Mouse (Mus musculus) heart, embryonic 13.5 days (tissue): Measurements from ENCODE around the gene Ncaph2. TPM values are rescaled to one million over a fixed set of nuclear protein-coding genes. Genes with fewer than 3 reads are reported as not detected.

Experiments used
- ATAC-seq: fragments of 200-750 bp; cut with Nextera tagmentation; 2 replicates; pipeline ENCODE4 v1.8.0; 2017; ENCODE audit warnings: moderate TSS enrichment; ENCODE audit not compliant: insufficient number of reproducible peaks, low FRiP score, low TSS enrichment; ENCODE audit errors: extremely low read depth
- H3K27ac ChIP-seq: fragments of 300-500 bp; sonication (generic); replicated peaks from 2 replicates; pipeline ENCODE4 v1.5.1; 2015; ENCODE audit warnings: moderate library complexity, mild to moderate bottlenecking, inconsistent platforms
- H3K27me3 ChIP-seq: fragments of 300-500 bp; sonication (generic); replicated peaks from 2 replicates; pipeline ENCODE4 v1.6.1; 2015; ENCODE audit warnings: mild to moderate bottlenecking, inconsistent platforms
- H3K36me3 ChIP-seq: fragments of 300-500 bp; sonication (generic); 2 replicates; pipeline ENCODE4 v1.6.1; 2015; ENCODE audit warnings: mild to moderate bottlenecking, inconsistent platforms
- H3K4me1 ChIP-seq: fragments of 300-500 bp; sonication (generic); 2 replicates; pipeline ENCODE4 v1.6.1; 2015; ENCODE audit warnings: inconsistent platforms
- H3K4me2 ChIP-seq: fragments of 300-500 bp; sonication (generic); 2 replicates; pipeline ENCODE4 v1.6.1; 2015; ENCODE audit warnings: inconsistent platforms, mild to moderate bottlenecking, moderate library complexity
- H3K4me3 ChIP-seq: fragments of 300-500 bp; sonication (generic); 2 replicates; pipeline ENCODE4 v1.5.1; 2015; ENCODE audit warnings: moderate library complexity, mild to moderate bottlenecking, inconsistent platforms
- H3K9ac ChIP-seq: fragments of 300-500 bp; sonication (generic); 2 replicates; pipeline ENCODE4 v1.6.1; 2015; ENCODE audit warnings: inconsistent platforms, mild to moderate bottlenecking, moderate library complexity
- H3K9me3 ChIP-seq: fragments of 300-500 bp; sonication (generic); 2 replicates; pipeline ENCODE4 v1.6.1; 2016; ENCODE audit warnings: inconsistent platforms
- WGBS: fragments of 180-500 bp; shearing (Covaris S2); methylation state at CpG from one replicate; pipeline ENCODE4 v1.1.7; 2015; ENCODE audit warnings: mixed read lengths; 5-methylcytosine and 5-hydroxymethylcytosine counted together
- polyA plus RNA-seq: library from polyadenylated mRNA; unstranded; fragments of >200 nt; fragmentation: Nextera tagmentation; extraction: Ambion mirVana; gene quantifications from 2 replicates; pipeline ENCODE4 v1.2.1, GENCODE M21; 2015

Ncaph2 gene
- polyA plus RNA-seq, 1 experiment from 2014 or later, result 94.1 TPM

DNA sequence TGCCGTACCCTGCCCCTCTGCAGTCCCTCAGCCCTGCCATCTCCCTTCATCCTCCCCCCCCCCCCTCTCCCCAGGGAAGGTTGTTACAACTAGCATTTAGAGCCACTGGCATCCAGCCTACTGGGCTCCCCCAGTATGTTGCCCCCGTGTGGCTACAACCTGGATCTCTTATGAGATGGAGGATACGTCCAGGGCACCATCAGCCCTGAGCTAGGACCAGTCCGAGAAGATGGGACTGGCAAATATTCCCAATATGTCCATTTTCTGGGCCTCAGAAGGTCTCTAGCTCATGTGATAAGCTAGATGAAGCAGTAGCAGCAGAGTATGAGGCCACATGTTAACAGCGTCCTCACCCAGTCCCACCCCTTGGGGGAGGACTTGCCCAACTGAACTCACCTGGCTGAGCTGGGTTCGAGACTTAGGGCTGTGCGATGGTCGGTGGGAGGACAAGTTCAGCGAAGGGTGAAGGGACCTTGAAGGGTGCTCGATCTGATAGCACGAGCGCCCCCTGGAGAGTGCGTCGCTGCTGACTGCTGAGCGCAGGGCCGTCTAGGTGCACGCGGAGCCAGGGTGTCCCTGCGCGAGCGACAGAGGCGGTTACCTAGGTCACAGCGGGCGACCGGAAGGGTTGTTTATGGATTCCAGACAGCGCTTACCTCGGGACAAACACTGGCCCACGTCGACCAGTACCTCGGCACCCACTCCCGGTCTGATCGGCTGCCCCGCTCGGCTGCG lies 17.7 kb downstream of the Ncaph2 start:
- Histone ChIP-seq H3K36me3 (peaks cover 47% of the 10 kb centered on the region), H3K27me3 (peaks cover 29% of the 10 kb centered on the region), H3K4me3 (peak overlapping the region; percentile 75), H3K9ac (peak overlapping the region; percentile 88), H3K9me3 (no peaks in the 10 kb centered on the region), H3K4me2 (peak overlapping the region; percentile 90), H3K4me1 (peaks cover 30% of the 10 kb centered on the region), H3K27ac (peak overlapping the region; percentile 94)
- peak; percentile 68 for ATAC-seq
- 2% methylated on average over 35 of the region's 35 CpGs for WGBS

- ATAC-seq, result peak; percentile 47
- under 1% methylated on average over 42 of the region's 42 CpGs for WGBS
- Histone ChIP-seq H3K9ac (peak within 1 kb of the TSS; percentile 88), H3K9me3 (no peaks in the 10 kb centered on the region), H3K27ac (peak within 1 kb of the TSS; percentile 94), H3K36me3 (peaks cover 41% of the 10 kb centered on the region), H3K4me1 (peaks cover 36% of the 10 kb centered on the region), H3K4me2 (peak within 1 kb of the TSS; percentile 90), H3K4me3 (peak within 1 kb of the TSS; percentile 75), H3K27me3 (peaks cover 35% of the 10 kb centered on the region)
These were observed 18.3 kb downstream of the Ncaph2 start, which contains the start of gene Sco2 for GRCm38 (mm10) chr15:89373762-89374248. Gene Sco2 (minus strand): TSS chr15:89373846.

DNA sequence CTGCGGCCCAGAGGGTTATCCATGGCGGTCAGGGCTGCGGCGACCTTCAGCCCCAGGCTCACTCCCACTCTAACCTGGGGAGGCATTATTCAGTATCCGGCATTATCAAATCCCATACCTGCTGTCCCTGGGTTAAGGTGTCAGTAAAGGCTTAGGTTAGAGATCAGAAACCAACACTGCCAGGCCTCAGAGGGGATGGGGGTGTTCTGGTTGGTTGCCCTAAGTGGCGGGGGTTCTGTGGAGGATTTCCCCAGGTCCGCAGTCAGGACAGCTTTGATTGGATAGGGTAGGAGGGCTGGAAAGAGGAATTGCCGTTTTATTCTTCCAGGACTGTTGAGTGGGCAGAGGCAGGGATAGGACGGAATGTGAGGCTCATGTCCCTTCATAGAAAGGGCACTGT lies 18.8 kb downstream of the Ncaph2 start:
- H3K9ac ChIP-seq, result peak overlapping the region; percentile 88
- peaks cover 35% of the 10 kb centered on the region for H3K36me3 ChIP-seq
- H3K4me2 ChIP-seq, result peak overlapping the region; percentile 90
- ATAC-seq, result no peak
- H3K27me3 ChIP-seq, result peaks cover 40% of the 10 kb centered on the region
- H3K9me3 ChIP-seq, result no peaks in the 10 kb centered on the region
- H3K4me3 ChIP-seq, result peak overlapping the region; percentile 75
- H3K4me1 ChIP-seq, result peaks cover 41% of the 10 kb centered on the region
- peak overlapping the region; percentile 94 for H3K27ac ChIP-seq
- 50% methylated on average over 9 of the region's 9 CpGs for WGBS

DNA sequence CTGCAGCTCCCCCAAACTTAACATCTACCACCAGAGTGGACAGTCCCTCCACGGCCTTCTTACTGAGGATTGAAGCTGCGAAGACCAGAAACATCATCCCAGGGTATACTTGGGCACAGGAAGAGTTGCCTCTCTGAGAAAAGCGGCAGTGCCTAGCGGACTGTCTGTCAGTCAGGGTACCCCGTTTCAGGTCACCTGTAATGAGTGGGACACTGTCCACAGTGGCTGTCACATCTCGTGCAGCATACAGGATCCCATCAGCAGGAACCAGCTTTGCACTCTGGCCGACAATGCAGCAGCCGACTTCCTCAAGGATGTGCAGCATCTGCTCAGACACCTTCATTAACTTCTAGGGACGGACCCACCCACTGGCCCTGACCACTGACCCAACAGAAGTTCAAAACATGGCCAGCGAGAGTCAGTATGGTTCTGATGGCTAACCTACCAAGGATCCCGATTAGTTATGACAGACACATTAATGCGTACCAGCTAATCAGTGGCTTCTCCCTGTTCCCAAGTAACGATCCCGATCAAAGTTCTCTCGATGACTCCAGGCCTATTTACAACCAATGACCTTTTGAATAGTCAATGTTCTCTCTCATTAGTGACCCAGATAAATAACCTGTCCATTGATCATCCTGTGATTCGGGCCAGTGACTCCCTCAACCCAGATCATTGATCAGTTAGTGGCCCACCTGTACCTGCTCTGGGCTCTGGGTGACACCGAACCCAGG lies 19.4 kb downstream of the Ncaph2 start:
- no peak overlapping the region for H3K27ac ChIP-seq
- no peak overlapping the region for H3K4me3 ChIP-seq
- peaks cover 45% of the 10 kb centered on the region for H3K27me3 ChIP-seq
- ATAC-seq, result no peak
- peaks cover 45% of the 10 kb centered on the region for H3K4me1 ChIP-seq
- WGBS, result 86% methylated on average over 17 of the region's 17 CpGs
- H3K9me3 ChIP-seq, result no peaks in the 10 kb centered on the region
- peaks cover 29% of the 10 kb centered on the region for H3K36me3 ChIP-seq
- H3K4me2 ChIP-seq, result no peak overlapping the region
- no peak overlapping the region for H3K9ac ChIP-seq

DNA sequence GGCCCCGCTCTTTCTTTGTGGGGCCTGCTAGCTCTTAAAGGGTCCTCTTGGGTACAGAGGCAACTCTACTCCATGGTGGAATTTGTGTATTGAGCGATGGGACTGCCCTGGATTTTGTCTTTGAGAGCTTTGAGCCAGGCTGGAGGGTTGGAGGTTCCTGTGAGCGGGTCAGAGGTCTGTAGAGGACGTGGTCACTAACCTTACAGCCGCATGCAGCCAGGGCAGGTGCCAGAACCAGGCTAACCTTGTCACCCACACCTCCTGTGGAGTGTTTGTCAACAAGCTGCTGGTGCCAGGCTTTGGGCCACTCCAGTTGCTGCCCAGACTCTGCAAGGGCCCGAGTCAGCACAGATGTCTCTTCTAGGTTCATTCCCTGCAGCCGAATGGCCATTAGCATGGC lies 20.5 kb downstream of the Ncaph2 start:
- 73% methylated on average over 7 of the region's 7 CpGs for WGBS
- Histone ChIP-seq H3K4me3 (no peak overlapping the region), H3K9ac (no peak overlapping the region), H3K27ac (no peak overlapping the region), H3K4me2 (no peak overlapping the region), H3K9me3 (no peaks in the 10 kb centered on the region), H3K4me1 (peaks cover 45% of the 10 kb centered on the region), H3K27me3 (peaks cover 56% of the 10 kb centered on the region), H3K36me3 (peaks cover 18% of the 10 kb centered on the region)
- ATAC-seq, result no peak

GRCm38 (mm10) chr15:89376957-89377356 lies 21.4 kb downstream of the Ncaph2 start, which contains the start of gene Tymp:
Gene Tymp (minus strand): TSS chr15:89377039.
- no peaks in the 10 kb centered on the region for H3K9me3 ChIP-seq
- H3K4me1 ChIP-seq, result peaks cover 45% of the 10 kb centered on the region
- no peak for ATAC-seq
- peaks cover 9% of the 10 kb centered on the region for H3K36me3 ChIP-seq
- H3K27me3 ChIP-seq, result peaks cover 63% of the 10 kb centered on the region
- no peak within 1 kb of the TSS for H3K4me3 ChIP-seq
- 21% methylated on average over 16 of the region's 16 CpGs for WGBS
- H3K4me2 ChIP-seq, result peak within 1 kb of the TSS; percentile 24
- peak within 1 kb of the TSS; percentile 71; the same call in 1 of the 2 replicates for H3K9ac ChIP-seq
- H3K27ac ChIP-seq, result no peak within 1 kb of the TSS

GRCm38 (mm10) chr15:89377362-89377761 lies 21.8 kb downstream of the Ncaph2 start:
- Histone ChIP-seq H3K27ac (no peak overlapping the region), H3K36me3 (peaks cover 5% of the 10 kb centered on the region), H3K9ac (no peak overlapping the region; the same call in 1 of the 2 replicates), H3K27me3 (peaks cover 67% of the 10 kb centered on the region), H3K4me3 (no peak overlapping the region), H3K9me3 (no peaks in the 10 kb centered on the region), H3K4me1 (peaks cover 44% of the 10 kb centered on the region), H3K4me2 (peak overlapping the region; percentile 24)
- 4% methylated on average over 18 of the region's 18 CpGs for WGBS
- no peak for ATAC-seq

DNA sequence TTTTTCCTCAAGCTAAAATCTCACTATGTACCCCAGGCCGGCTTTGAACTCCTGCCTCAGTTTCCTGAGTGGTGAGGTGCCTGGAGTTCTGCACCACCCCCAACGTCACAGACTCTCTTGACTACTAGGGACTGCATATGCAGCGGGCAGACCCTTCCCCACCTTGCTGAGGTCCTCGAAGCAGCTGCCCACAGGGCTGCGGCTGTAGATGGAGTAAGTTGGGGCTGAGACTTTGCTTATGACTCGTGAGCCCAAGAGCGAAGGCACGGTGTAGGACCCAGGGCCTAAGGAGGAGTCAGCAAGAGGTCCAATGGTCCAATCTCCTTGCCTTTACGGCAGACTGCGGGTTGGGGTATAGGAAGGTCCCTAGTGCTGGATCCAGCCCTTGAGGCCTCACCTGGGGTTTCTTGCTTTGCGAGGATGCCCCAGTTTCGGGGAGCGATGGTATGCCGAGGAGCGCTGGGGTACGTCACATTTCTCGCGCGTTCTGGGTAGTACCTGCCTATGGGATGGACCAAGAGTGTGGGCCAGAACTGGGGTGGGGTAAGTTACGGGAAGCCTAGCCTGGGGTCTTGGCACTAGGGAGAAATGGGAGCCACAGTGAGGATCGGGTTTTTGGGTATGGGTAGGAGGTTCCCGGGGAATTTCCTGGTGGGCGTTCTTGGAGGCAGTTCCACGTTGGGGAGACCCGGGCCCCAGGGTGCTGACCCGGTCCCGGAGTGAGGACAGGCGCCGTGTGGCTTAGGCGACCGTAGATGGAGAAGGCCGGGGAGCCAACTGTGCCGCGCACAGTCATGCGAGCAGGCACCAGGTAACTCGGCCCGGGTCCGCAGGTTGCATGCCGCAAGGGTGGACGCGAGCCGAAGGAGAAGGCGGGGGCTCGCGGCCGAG lies 22.7 kb downstream of the Ncaph2 start:
- Histone ChIP-seq H3K36me3 (no peaks in the 10 kb centered on the region), H3K27ac (no peak overlapping the region), H3K4me3 (peak overlapping the region; percentile 54), H3K4me2 (peak overlapping the region; percentile 82), H3K4me1 (peaks cover 35% of the 10 kb centered on the region), H3K9ac (peak overlapping the region; percentile 71), H3K9me3 (no peaks in the 10 kb centered on the region), H3K27me3 (peaks cover 68% of the 10 kb centered on the region)
- 9% methylated on average over 46 of the region's 46 CpGs for WGBS
- no peak for ATAC-seq

- no peaks in the 10 kb centered on the region for H3K36me3 ChIP-seq
- under 1% methylated on average over 33 of the region's 33 CpGs for WGBS
- H3K4me2 ChIP-seq, result peak within 1 kb of the TSS; percentile 82
- peaks cover 34% of the 10 kb centered on the region for H3K4me1 ChIP-seq
- H3K9ac ChIP-seq, result peak within 1 kb of the TSS; percentile 71
- no peak within 1 kb of the TSS for H3K27ac ChIP-seq
- H3K9me3 ChIP-seq, result no peaks in the 10 kb centered on the region
- H3K4me3 ChIP-seq, result peak within 1 kb of the TSS; percentile 54
- ATAC-seq, result no peak
- H3K27me3 ChIP-seq, result peaks cover 71% of the 10 kb centered on the region
These were observed 23.4 kb downstream of the Ncaph2 start, which contains the start of gene Odf3b for GRCm38 (mm10) chr15:89378831-89379401. Gene Odf3b (minus strand): TSS chr15:89379282.

GRCm38 (mm10) chr15:89379429-89379828 lies 23.9 kb downstream of the Ncaph2 start:
- peak overlapping the region; percentile 71 for H3K9ac ChIP-seq

More at GRCm38 (mm10) chr15:89379429-89379828, 23.9 kb downstream of the Ncaph2 start:
- Histone ChIP-seq H3K4me1 (peaks cover 30% of the 10 kb centered on the region), H3K4me2 (peak overlapping the region; percentile 82), H3K36me3 (no peaks in the 10 kb centered on the region), H3K27ac (no peak overlapping the region), H3K4me3 (peak overlapping the region; percentile 54), H3K27me3 (peaks cover 75% of the 10 kb centered on the region), H3K9me3 (no peaks in the 10 kb centered on the region)
- 9% methylated on average over 10 of the region's 10 CpGs for WGBS
- ATAC-seq, result no peak
